Mouse (Mus musculus): ENCODE data around the gene Hoxc10. TPM values are rescaled to one million over a fixed set of nuclear protein-coding genes. Genes with fewer than 3 reads are reported as not detected.

The Hoxc10 gene
- polyA plus RNA-seq, 1 experiment from 2014 or later = not detected

DNA sequence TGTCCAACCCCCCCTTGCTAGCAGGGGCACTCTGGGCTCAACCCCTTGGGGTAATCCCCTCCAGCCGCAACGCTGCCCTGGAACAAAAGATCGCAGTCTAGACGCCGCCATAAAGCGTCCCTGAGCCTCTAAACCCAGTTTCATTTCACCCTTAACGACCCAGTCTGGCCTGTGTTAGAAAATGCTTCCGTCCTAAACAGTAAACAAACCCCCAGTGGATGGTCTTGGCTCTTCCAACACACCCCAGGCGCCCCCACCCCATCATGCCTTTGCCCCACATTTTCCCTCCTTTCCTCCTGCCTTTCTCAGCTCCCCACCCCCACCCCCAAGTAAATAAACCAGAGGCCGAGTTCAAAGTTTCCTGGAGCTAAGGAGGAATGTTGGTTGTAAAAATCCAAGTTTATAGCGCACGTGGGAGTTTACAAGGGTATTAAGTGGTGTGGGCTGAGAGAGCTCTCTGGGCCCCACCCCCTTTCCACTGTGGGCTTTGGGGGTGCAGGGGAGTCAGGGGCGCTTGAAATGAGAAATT is 6.9 kb upstream of the Hoxc10 start:
- H3K9me3 ChIP-seq (ENCODE audit: low read length) = no peaks in the 10 kb centered on the region
- WGBS = under 1% methylated on average over 13 of the region's 13 CpGs
- peaks cover 78% of the 10 kb centered on the region for H3K27me3 ChIP-seq (replicated peaks; ENCODE audit: insufficient read depth, low read length)
- TF ChIP-seq CTCF (IDR thresholded peaks at IDR 0.05) = no peak
- TF ChIP-seq EP300 (IDR thresholded peaks at IDR 0.05) = no peak
- DNase-seq (ENCODE audit: low spot score) = no peak
- H3K4me2 ChIP-seq (replicated peaks; ENCODE audit: low read depth, low read length) = no peak overlapping the region
- H3K4me1 ChIP-seq (ENCODE audit: insufficient read depth, low read depth, low read length) = no peaks in the 10 kb centered on the region
- H3K36me3 ChIP-seq (ENCODE audit: insufficient read depth, low read length) = no peaks in the 10 kb centered on the region
- no peak overlapping the region for H3K27ac ChIP-seq (ENCODE audit: low read length)
- H3K4me3 ChIP-seq (ENCODE audit: low read depth, low read length) = no peak overlapping the region
- H3K9ac ChIP-seq (replicated peaks; ENCODE audit: low read depth) = no peak overlapping the region
- ATAC-seq = no peak

- no peak overlapping the region for H3K4me3 ChIP-seq (ENCODE audit: low read depth, low read length)
Observed at GRCm38 (mm10) chr15:102961728-102962127, 4.9 kb upstream of the Hoxc10 start.

GRCm38 (mm10) chr15:102962492-102962891 is 4.1 kb upstream of the Hoxc10 start:
- DNase-seq (ENCODE audit: low spot score) = no peak
- Histone ChIP-seq H3K27ac (ENCODE audit: low read length) (no peak overlapping the region), H3K4me3 (ENCODE audit: low read depth, low read length) (no peak overlapping the region), H3K4me2 (replicated peaks; ENCODE audit: low read depth, low read length) (no peak overlapping the region), H3K4me1 (ENCODE audit: insufficient read depth, low read depth, low read length) (no peaks in the 10 kb centered on the region), H3K9ac (replicated peaks; ENCODE audit: low read depth) (no peak overlapping the region), H3K9me3 (ENCODE audit: low read length) (no peaks in the 10 kb centered on the region), H3K27me3 (replicated peaks; ENCODE audit: insufficient read depth, low read length) (peaks cover 79% of the 10 kb centered on the region), H3K36me3 (ENCODE audit: insufficient read depth, low read length) (no peaks in the 10 kb centered on the region)
- TF ChIP-seq CTCF (IDR thresholded peaks at IDR 0.05) = no peak
- TF ChIP-seq EP300 (IDR thresholded peaks at IDR 0.05) = no peak
- ATAC-seq = no peak
- 4% methylated on average over 13 of the region's 13 CpGs for WGBS

More at GRCm38 (mm10) chr15:102961728-102962127, 4.9 kb upstream of the Hoxc10 start:
- no peaks in the 10 kb centered on the region for H3K9me3 ChIP-seq (ENCODE audit: low read length)
- H3K27me3 ChIP-seq (replicated peaks; ENCODE audit: insufficient read depth, low read length) = peaks cover 79% of the 10 kb centered on the region
- WGBS = 2% methylated on average over 6 of the region's 6 CpGs
- H3K36me3 ChIP-seq (ENCODE audit: insufficient read depth, low read length) = no peaks in the 10 kb centered on the region
- no peak overlapping the region for H3K27ac ChIP-seq (ENCODE audit: low read length)
- no peak for ATAC-seq
- H3K4me1 ChIP-seq (ENCODE audit: insufficient read depth, low read depth, low read length) = no peaks in the 10 kb centered on the region
- no peak for DNase-seq (ENCODE audit: low spot score)
- no peak for TF ChIP-seq CTCF (IDR thresholded peaks at IDR 0.05)
- no peak overlapping the region for H3K9ac ChIP-seq (replicated peaks; ENCODE audit: low read depth)
- no peak overlapping the region for H3K4me2 ChIP-seq (replicated peaks; ENCODE audit: low read depth, low read length)

GRCm38 (mm10) chr15:102963259-102963658 is 3.3 kb upstream of the Hoxc10 start:
- TF ChIP-seq CTCF (IDR thresholded peaks at IDR 0.05) (no peak), EP300 (IDR thresholded peaks at IDR 0.05) (no peak)
- DNase-seq (ENCODE audit: low spot score) = no peak
- WGBS = 5% methylated on average over 8 of the region's 8 CpGs
- Histone ChIP-seq H3K36me3 (ENCODE audit: insufficient read depth, low read length) (no peaks in the 10 kb centered on the region), H3K9me3 (ENCODE audit: low read length) (no peaks in the 10 kb centered on the region), H3K4me2 (replicated peaks; ENCODE audit: low read depth, low read length) (no peak overlapping the region), H3K9ac (replicated peaks; ENCODE audit: low read depth) (no peak overlapping the region), H3K27ac (ENCODE audit: low read length) (no peak overlapping the region), H3K27me3 (replicated peaks; ENCODE audit: insufficient read depth, low read length) (peaks cover 78% of the 10 kb centered on the region), H3K4me3 (ENCODE audit: low read depth, low read length) (no peak overlapping the region), H3K4me1 (ENCODE audit: insufficient read depth, low read depth, low read length) (no peaks in the 10 kb centered on the region)
- no peak for ATAC-seq

- H3K27me3 ChIP-seq (replicated peaks; ENCODE audit: insufficient read depth, low read length) = peaks cover 78% of the 10 kb centered on the region
- DNase-seq (ENCODE audit: low spot score) = peak; percentile 40
- no peaks in the 10 kb centered on the region for H3K36me3 ChIP-seq (ENCODE audit: insufficient read depth, low read length)
- H3K27ac ChIP-seq (ENCODE audit: low read length) = no peak overlapping the region
- H3K4me3 ChIP-seq (ENCODE audit: low read depth, low read length) = peak overlapping the region; percentile 15; the same call in 1 of the 2 replicates
- TF ChIP-seq CTCF (IDR thresholded peaks at IDR 0.05) (no peak), EP300 (IDR thresholded peaks at IDR 0.05) (no peak)
- H3K4me2 ChIP-seq (replicated peaks; ENCODE audit: low read depth, low read length) = 0 out of 2 replicates have a peak overlapping the region, but pooled peaks have one; percentile 14
- H3K9ac ChIP-seq (replicated peaks; ENCODE audit: low read depth) = no peak overlapping the region
- peak; percentile 62 for ATAC-seq
- no peaks in the 10 kb centered on the region for H3K4me1 ChIP-seq (ENCODE audit: insufficient read depth, low read depth, low read length)
- H3K9me3 ChIP-seq (ENCODE audit: low read length) = no peaks in the 10 kb centered on the region
- 2% methylated on average over 28 of the region's 28 CpGs for WGBS
Observed at GRCm38 (mm10) chr15:102963671-102964640, 2.6 kb upstream of the Hoxc10 start.

GRCm38 (mm10) chr15:102965003-102965891 is 1.3 kb upstream of the Hoxc10 start:
- Histone ChIP-seq H3K9me3 (ENCODE audit: low read length) (no peaks in the 10 kb centered on the region), H3K27me3 (replicated peaks; ENCODE audit: insufficient read depth, low read length) (peaks cover 80% of the 10 kb centered on the region), H3K27ac (ENCODE audit: low read length) (no peak overlapping the region), H3K4me3 (ENCODE audit: low read depth, low read length) (no peak overlapping the region), H3K9ac (replicated peaks; ENCODE audit: low read depth) (no peak overlapping the region), H3K4me1 (ENCODE audit: insufficient read depth, low read depth, low read length) (no peaks in the 10 kb centered on the region), H3K4me2 (replicated peaks; ENCODE audit: low read depth, low read length) (no peak overlapping the region), H3K36me3 (ENCODE audit: insufficient read depth, low read length) (no peaks in the 10 kb centered on the region)
- DNase-seq (ENCODE audit: low spot score) (no peak), ATAC-seq (no peak)
- TF ChIP-seq EP300 (IDR thresholded peaks at IDR 0.05) (no peak), CTCF (IDR thresholded peaks at IDR 0.05) (no peak)
- 5% methylated on average over 26 of the region's 26 CpGs for WGBS

Measured in lung, postnatal 0 days (tissue).